Mouse (Mus musculus) ES-Bruce4 (cell line): Measurements from ENCODE around the gene Cstf3.

Experiments used
- CTCF ChIP-seq: IDR thresholded peaks from one replicate; pipeline ENCODE4 v1.8.1; 2011; ENCODE audit warnings: low read depth, low read length
- EP300 ChIP-seq: IDR thresholded peaks from 2 replicates; pipeline ENCODE4 v1.6.1; 2011; ENCODE audit warnings: low read depth, low read length; ENCODE audit not compliant: insufficient read depth
- POLR2A ChIP-seq: IDR thresholded peaks from one replicate; pipeline ENCODE4 v1.8.1; 2011; ENCODE audit warnings: low read length; ENCODE audit not compliant: insufficient read depth

DNA sequence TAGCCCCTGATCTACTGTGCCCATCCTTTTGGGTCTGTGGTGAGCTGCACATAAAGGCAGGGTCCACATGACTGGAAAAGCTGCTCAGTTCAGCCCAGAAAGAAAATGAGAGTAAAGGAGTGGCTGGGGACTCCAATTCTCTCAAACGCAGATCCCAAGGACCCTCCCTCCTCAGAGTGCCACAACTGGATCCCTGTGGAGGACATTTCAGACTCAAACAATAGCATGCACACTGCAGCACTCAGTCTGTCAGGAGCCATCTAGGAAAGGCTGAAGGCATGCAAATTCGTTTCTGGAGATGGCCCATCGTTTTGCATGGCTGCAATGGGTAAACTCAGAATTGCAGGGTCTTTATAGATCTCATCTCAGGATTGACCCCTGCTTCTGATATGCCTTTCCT lies 112.8 kb downstream of the Cstf3 start:
- TF ChIP-seq POLR2A (no peak), EP300 (no peak), CTCF (no peak)
